10 mouse cellular contexts compared by ENCODE assay signal in genomic region chr17:12996345-12996744, GRCm38 (mm10). TPM values are rescaled to one million over a fixed set of nuclear protein-coding genes. Genes with fewer than 3 reads are reported as not detected.
DNase-seq lines count a peak whose midpoint lies in the region; ATAC-seq lines count a peak whose summit lies in the region.
"Had no signal": no experiment of that assay in that cellular context is flagged by ENCODE, and none has a peak within 500 bp of the region (broad histone marks: within the 10 kb centered on the region; RNA-seq: fewer than 3 reads in every experiment).

No protein-coding gene starts in this region.

- H3K9ac ChIP-seq in intestine, embryonic 14.5 days (ENCODE audit: low read length) = no peak overlapping the region
- H3K9ac ChIP-seq in intestine, embryonic 16.5 days (ENCODE audit: low read depth, low read length) = no peak overlapping the region
- H3K9ac ChIP-seq: embryonic facial prominence, embryonic 15.5 days; limb, embryonic 15.5 days had no signal

- H3K4me3 ChIP-seq in intestine, embryonic 14.5 days (ENCODE audit: low read depth, low read length) = no peak overlapping the region
- H3K4me3 ChIP-seq in intestine, embryonic 16.5 days (ENCODE audit: low read length) = no peak overlapping the region
- no peak overlapping the region for H3K4me3 ChIP-seq in embryonic facial prominence, embryonic 10.5 days
- H3K4me3 ChIP-seq: embryonic facial prominence, embryonic 15.5 days; limb, embryonic 15.5 days had no signal

- no peaks in the 10 kb centered on the region for H3K9me3 ChIP-seq in intestine, embryonic 14.5 days (ENCODE audit: control insufficient read depth, low read length)
- no peaks in the 10 kb centered on the region for H3K9me3 ChIP-seq in intestine, embryonic 16.5 days (ENCODE audit: control insufficient read depth, low read length)
- no peaks in the 10 kb centered on the region for H3K9me3 ChIP-seq in embryonic facial prominence, embryonic 10.5 days
- H3K9me3 ChIP-seq: embryonic facial prominence, embryonic 15.5 days; limb, embryonic 15.5 days had no signal

- no peak for ATAC-seq in intestine, embryonic 14.5 days (replicated peaks; ENCODE audit: low FRiP score, low TSS enrichment, low read depth)
- ATAC-seq in intestine, embryonic 16.5 days = no peak
- no peak for ATAC-seq in monocyte, adult 5-6 weeks (replicated peaks; ENCODE audit: insufficient number of reproducible peaks, low FRiP score, low TSS enrichment, poor library complexity, severe bottlenecking)

- 26% methylated on average over 3 of the region's 3 CpGs for WGBS in intestine, embryonic 14.5 days
- 17% methylated on average over 3 of the region's 3 CpGs for WGBS in intestine, embryonic 16.5 days
- WGBS in embryonic facial prominence, embryonic 10.5 days = 28% methylated on average over 3 of the region's 3 CpGs

- H3K27ac ChIP-seq in intestine, embryonic 14.5 days (ENCODE audit: low read depth) = no peak overlapping the region
- no peak overlapping the region for H3K27ac ChIP-seq in intestine, embryonic 16.5 days (ENCODE audit: low read length)
- no peak overlapping the region for H3K27ac ChIP-seq in embryonic facial prominence, embryonic 10.5 days (replicated peaks)
- H3K27ac ChIP-seq: embryonic facial prominence, embryonic 15.5 days; limb, embryonic 15.5 days had no signal

- 0 out of 2 replicates have a peak, but pooled peaks cover 3% of the 10 kb centered on the region for H3K4me1 ChIP-seq in intestine, embryonic 14.5 days (replicated peaks; ENCODE audit: control insufficient read depth, insufficient read depth, low read length)
- H3K4me1 ChIP-seq in intestine, embryonic 16.5 days (ENCODE audit: control insufficient read depth, insufficient read depth, low read length) = no peaks in the 10 kb centered on the region
- H3K4me1 ChIP-seq in embryonic facial prominence, embryonic 10.5 days = peaks cover 6% of the 10 kb centered on the region; the same call in 1 of the 2 replicates
- H3K4me1 ChIP-seq: embryonic facial prominence, embryonic 15.5 days had no signal

- no peaks in the 10 kb centered on the region for H3K36me3 ChIP-seq in intestine, embryonic 14.5 days (ENCODE audit: control insufficient read depth, insufficient read depth, low read length)
- H3K36me3 ChIP-seq in intestine, embryonic 16.5 days (ENCODE audit: control insufficient read depth, insufficient read depth, low read length) = no peaks in the 10 kb centered on the region
- no peaks in the 10 kb centered on the region for H3K36me3 ChIP-seq in embryonic facial prominence, embryonic 10.5 days (replicated peaks)
- H3K36me3 ChIP-seq: embryonic facial prominence, embryonic 15.5 days; limb, embryonic 15.5 days had no signal

- DNase-seq in intestine, embryonic 14.5 days (ENCODE audit: low spot score) = peak; percentile 62
- DNase-seq in CD8-positive naive resting alpha-beta T cell, adult 2 months (ENCODE audit: low read depth in 2 of 2, low spot score in 2 of 2) = peak; percentile 32 to 52
- DNase-seq in ZHBTc4 (ENCODE audit: low read depth, low spot score) = peak; percentile 65
- peak; percentile 44 for DNase-seq in embryonic facial prominence, embryonic 10.5 days (ENCODE audit: low spot score)
- peak; percentile 36 to 63 for DNase-seq in layer of hippocampus, postnatal 14 days (ENCODE audit: low spot score in 2 of 2)
- DNase-seq in retina, postnatal 1 day = peak; percentile 63

- no peaks in the 10 kb centered on the region for H3K27me3 ChIP-seq in intestine, embryonic 14.5 days (replicated peaks; ENCODE audit: control insufficient read depth, insufficient read depth, low read length)
- no peaks in the 10 kb centered on the region for H3K27me3 ChIP-seq in intestine, embryonic 16.5 days (replicated peaks; ENCODE audit: control insufficient read depth, insufficient read depth, low read length)
- H3K27me3 ChIP-seq in embryonic facial prominence, embryonic 10.5 days (replicated peaks; ENCODE audit: low read depth, poor library complexity, severe bottlenecking) = no peaks in the 10 kb centered on the region
- H3K27me3 ChIP-seq: embryonic facial prominence, embryonic 15.5 days; limb, embryonic 15.5 days had no signal

- no peak overlapping the region for H3K4me2 ChIP-seq in intestine, embryonic 14.5 days (ENCODE audit: low read length)
- H3K4me2 ChIP-seq in intestine, embryonic 16.5 days (ENCODE audit: low read depth, low read length) = no peak overlapping the region
- H3K4me2 ChIP-seq: embryonic facial prominence, embryonic 15.5 days; limb, embryonic 15.5 days had no signal

RNA-seq across cellular contexts. Expression of gene Wtap, which starts 2.4 kb away (rescaled TPM):
- polyA plus RNA-seq in intestine, embryonic 14.5 days (2014; fragmentation: Nextera tagmentation; extraction: Ambion mirVana) = 121 and 131 TPM in 2 replicates
- 86.6 and 96.8 TPM in 2 replicates for polyA plus RNA-seq in intestine, embryonic 16.5 days (2015; fragmentation: Nextera tagmentation; extraction: Ambion mirVana)
- polyA plus RNA-seq in embryonic facial prominence, embryonic 10.5 days (2016; fragmentation: Nextera tagmentation; extraction: Ambion mirVana) = 148 and 153 TPM in 2 replicates
- 10 to 100 TPM; 53.2 to 54.3 TPM for total RNA-seq in layer of hippocampus, postnatal 14 days (2021)
- total RNA-seq in monocyte, adult 5-6 weeks (2017) = 228 to 388 TPM (median 260 TPM) in 3 replicates

RNA-seq across cellular contexts. Expression of gene Sod2, which starts 10.3 kb away (rescaled TPM):
- 141 and 149 TPM in 2 replicates for polyA plus RNA-seq in intestine, embryonic 14.5 days (2014; fragmentation: Nextera tagmentation; extraction: Ambion mirVana)
- polyA plus RNA-seq in intestine, embryonic 16.5 days (2015; fragmentation: Nextera tagmentation; extraction: Ambion mirVana) = 191 and 196 TPM in 2 replicates
- 95.4 and 101 TPM in 2 replicates for polyA plus RNA-seq in embryonic facial prominence, embryonic 10.5 days (2016; fragmentation: Nextera tagmentation; extraction: Ambion mirVana)
- total RNA-seq in layer of hippocampus, postnatal 14 days (2021) = 100 to 1,000 TPM; 246 to 247 TPM
- total RNA-seq in monocyte, adult 5-6 weeks (2017) = 65.9 to 86.6 TPM (median 72.3 TPM) in 3 replicates

RNA-seq across cellular contexts. Expression of gene Acat2, which starts 35.8 kb away (rescaled TPM):
- 141 and 151 TPM in 2 replicates for polyA plus RNA-seq in intestine, embryonic 14.5 days (2014; fragmentation: Nextera tagmentation; extraction: Ambion mirVana)
- polyA plus RNA-seq in intestine, embryonic 16.5 days (2015; fragmentation: Nextera tagmentation; extraction: Ambion mirVana) = 253 and 259 TPM in 2 replicates
- 348 and 367 TPM in 2 replicates for polyA plus RNA-seq in embryonic facial prominence, embryonic 10.5 days (2016; fragmentation: Nextera tagmentation; extraction: Ambion mirVana)
- 10 to 100 TPM; 82.4 to 85.9 TPM for total RNA-seq in layer of hippocampus, postnatal 14 days (2021)
- total RNA-seq in monocyte, adult 5-6 weeks (2017) = 5.4 to 12.1 TPM (median 10.4 TPM) in 3 replicates

RNA-seq across cellular contexts. Expression of gene Gpr31b, which starts 55.8 kb away (rescaled TPM):
- 0.27 TPM in 1 of 2 replicates, not detected in the other for polyA plus RNA-seq in intestine, embryonic 14.5 days (2014; fragmentation: Nextera tagmentation; extraction: Ambion mirVana)
- polyA plus RNA-seq in intestine, embryonic 16.5 days (2015; fragmentation: Nextera tagmentation; extraction: Ambion mirVana) = not detected in 2 replicates
- polyA plus RNA-seq in embryonic facial prominence, embryonic 10.5 days (2016; fragmentation: Nextera tagmentation; extraction: Ambion mirVana) = not detected in 2 replicates
- total RNA-seq in layer of hippocampus, postnatal 14 days (2021) = not detected
- total RNA-seq in monocyte, adult 5-6 weeks (2017) = 1.3 to 2.8 TPM in 2 of 3 replicates, not detected in the other
- polyA plus RNA-seq: embryonic facial prominence, embryonic 15.5 days; limb, embryonic 15.5 days had no signal

RNA-seq across cellular contexts. Expression of gene Acat3, which starts 55.9 kb away (rescaled TPM):
- 0.81 and 1.1 TPM in 2 replicates for polyA plus RNA-seq in intestine, embryonic 14.5 days (2014; fragmentation: Nextera tagmentation; extraction: Ambion mirVana)
- 0.91 and 0.99 TPM in 2 replicates for polyA plus RNA-seq in intestine, embryonic 16.5 days (2015; fragmentation: Nextera tagmentation; extraction: Ambion mirVana)
- 0.98 and 1.3 TPM in 2 replicates for polyA plus RNA-seq in embryonic facial prominence, embryonic 10.5 days (2016; fragmentation: Nextera tagmentation; extraction: Ambion mirVana)
- 1 to 10 TPM; 2.7 to 3.3 TPM for total RNA-seq in layer of hippocampus, postnatal 14 days (2021)
- total RNA-seq in monocyte, adult 5-6 weeks (2017) = 0.68 to 2.3 TPM in 2 of 3 replicates, not detected in the other
